Mouse (Mus musculus) myocyte (in vitro differentiated cells): ENCODE results near the gene Bid.
"Not testable (repeated sequence)": the region's sequence is repeated elsewhere in the genome, so short reads cannot be mapped to it uniquely, and the experiment has no call there.

Experiments
- E2F4 ChIP-seq: IDR thresholded peaks from one replicate; pipeline ENCODE4 v1.6.1; 2011; ENCODE audit warnings: mild to moderate bottlenecking, control low read depth, moderate library complexity; ENCODE audit not compliant: insufficient read depth
- MAX ChIP-seq: IDR thresholded peaks from one replicate; pipeline ENCODE4 v1.6.1; 2011; ENCODE audit warnings: low read depth, mild to moderate bottlenecking, control low read depth

DNA sequence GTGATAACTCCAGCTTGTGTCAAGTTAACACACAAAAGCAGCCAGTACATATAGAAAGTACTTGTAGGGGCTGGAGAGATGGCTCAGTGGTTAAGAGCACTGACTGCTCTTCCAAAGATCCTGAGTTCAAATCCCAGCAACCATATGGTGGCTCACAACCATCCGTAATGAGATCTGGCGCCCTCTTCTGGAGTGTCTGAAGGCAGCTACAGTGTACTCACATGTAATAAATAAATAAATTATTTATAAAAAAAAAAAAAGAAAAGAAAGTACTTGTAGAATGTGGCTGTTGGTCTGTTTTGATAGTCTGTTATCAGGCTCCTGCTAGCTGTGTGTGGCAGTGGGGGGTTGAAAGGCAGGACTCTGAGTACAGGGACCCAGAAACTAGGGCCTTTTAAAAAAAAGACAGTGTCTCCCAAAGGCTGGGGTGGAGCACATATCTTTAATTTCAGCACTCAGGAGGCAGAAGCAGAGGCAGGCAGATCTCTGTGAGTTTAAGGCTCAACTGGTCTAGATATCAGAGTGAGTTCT is 8.2 kb upstream of the Bid start:
- not testable (repeated sequence) for TF ChIP-seq MAX, E2F4
